Mouse (Mus musculus) brain, embryonic 18.5 days (tissue): ENCODE data around the gene Car11.

Experiments
- DNase-seq: peaks from one replicate; pipeline ENCODE4 v3.0.0-alpha.2; 2012; ENCODE audit warnings: low read depth, low spot score

The Car11 gene

GRCm38 (mm10) chr7:45689800-45690199, 9.8 kb upstream of the Car11 start:
- no peak for DNase-seq

- no peak for DNase-seq
Observed at GRCm38 (mm10) chr7:45692364-45692763, 7.3 kb upstream of the Car11 start.

DNA sequence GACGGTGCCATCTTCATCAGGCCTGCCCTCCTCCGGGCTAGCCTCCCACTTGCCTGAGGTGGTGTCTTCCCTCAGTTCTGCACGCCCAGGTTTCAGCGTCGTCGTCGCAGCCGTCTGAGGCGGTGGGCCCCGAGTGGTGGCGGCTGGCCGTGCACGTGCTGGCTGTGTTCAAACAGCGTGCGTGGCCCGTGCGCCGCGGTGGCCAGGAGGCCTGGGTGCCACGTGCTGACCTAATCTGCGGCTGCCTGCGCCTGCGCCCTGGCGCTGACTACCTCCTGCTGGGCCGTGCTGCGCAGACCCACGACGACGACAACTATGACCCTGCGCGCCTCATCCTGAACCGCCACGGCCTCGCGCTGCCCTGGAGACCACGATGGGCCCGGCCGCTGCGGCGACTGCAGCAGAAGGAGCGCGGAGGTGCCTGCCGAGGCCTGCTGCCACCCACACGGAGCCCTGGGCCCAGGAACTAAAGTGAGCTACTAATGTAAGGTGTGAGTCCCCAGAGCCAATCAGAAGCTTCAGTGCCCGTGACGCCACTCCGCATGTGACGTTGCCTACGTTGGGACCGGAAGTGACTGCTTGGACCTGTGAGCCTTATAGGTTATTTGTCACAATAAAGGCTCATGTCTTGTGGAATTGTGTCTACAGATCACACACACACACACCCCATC, 5.6 kb upstream of the Car11 start, which contains the start of gene Sec1:
Gene Sec1 (minus strand): TSS at position 482 of the 671 bp plus-strand sequence.
- no peak for DNase-seq

DNA sequence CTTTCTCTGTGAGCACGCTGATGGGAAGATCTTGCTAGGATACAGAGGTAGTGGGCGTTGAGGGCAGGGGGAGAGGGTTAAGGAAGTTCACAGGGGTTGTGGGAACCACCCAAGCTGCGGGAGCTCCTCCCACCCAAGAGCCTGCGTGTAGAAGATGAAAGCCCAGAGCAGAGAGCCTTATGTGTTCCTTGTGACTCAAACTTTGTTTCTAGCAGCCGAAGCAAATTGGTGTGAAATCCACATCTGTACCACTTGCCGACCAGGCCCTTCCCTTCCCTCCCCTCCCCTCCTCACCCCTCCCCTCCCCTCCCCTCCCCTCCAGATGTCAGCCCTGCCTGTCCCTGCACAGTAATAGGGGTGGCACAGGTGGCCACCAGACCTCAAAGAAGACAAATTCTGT, 4.5 kb upstream of the Car11 start:
- DNase-seq, result no peak

GRCm38 (mm10) chr7:45697894-45698293, 1.7 kb upstream of the Car11 start:
- DNase-seq, result no peak

GRCm38 (mm10) chr7:45700301-45701015, 815 bp downstream of the Car11 start:
- DNase-seq, result no peak

- no peak for DNase-seq
Observed at GRCm38 (mm10) chr7:45701072-45701471, 1.4 kb downstream of the Car11 start.

DNA sequence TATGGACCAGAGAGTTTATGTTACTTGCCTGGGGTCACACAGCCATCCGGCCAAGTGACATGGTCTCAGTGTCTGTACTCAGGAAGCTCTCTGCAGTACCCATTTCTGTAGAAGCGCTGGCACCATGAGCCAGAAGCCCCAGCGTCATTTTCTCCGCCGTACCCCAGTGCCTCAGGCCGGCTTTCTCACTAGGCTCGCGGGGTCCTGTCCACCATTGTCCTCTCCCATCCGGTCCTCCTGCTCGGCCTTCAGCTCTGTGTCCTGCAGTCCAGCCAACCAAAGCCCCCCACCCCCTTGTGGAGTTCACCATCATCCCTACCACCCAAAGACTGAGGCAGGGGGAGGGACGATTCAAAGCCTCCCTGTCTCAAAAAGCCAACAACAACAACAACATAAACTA, 2.0 kb downstream of the Car11 start:
- no peak for DNase-seq

- DNase-seq, result no peak
Observed at GRCm38 (mm10) chr7:45702316-45702715, 2.7 kb downstream of the Car11 start.

- no peak for DNase-seq
Observed at GRCm38 (mm10) chr7:45702809-45703520, 3.3 kb downstream of the Car11 start.

DNA sequence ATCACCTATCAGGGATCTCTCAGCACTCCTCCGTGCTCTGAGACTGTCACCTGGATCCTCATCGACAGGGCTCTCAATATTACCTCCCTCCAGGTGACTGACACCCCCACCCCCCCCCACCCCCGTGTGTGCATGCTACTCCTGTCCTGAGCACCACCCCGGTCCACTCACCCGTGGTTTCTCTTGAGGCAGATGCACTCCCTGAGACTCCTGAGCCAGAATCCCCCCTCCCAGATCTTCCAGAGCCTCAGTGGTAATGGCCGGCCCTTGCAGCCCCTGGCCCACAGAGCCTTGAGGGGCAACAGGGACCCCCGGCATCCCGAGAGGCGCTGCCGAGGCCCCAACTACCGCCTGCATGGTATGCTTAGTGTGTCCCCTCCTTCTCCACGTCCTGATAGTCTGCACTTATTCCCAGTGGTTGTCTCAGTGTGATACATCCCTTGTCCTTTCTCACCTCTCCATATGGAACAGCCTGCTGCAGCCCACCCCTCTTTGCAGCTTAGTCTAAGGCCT, 3.9 kb downstream of the Car11 start:
- DNase-seq, result no peak

GRCm38 (mm10) chr7:45704046-45704559, 4.5 kb downstream of the Car11 start:
- DNase-seq, result peak; percentile 82

DNA sequence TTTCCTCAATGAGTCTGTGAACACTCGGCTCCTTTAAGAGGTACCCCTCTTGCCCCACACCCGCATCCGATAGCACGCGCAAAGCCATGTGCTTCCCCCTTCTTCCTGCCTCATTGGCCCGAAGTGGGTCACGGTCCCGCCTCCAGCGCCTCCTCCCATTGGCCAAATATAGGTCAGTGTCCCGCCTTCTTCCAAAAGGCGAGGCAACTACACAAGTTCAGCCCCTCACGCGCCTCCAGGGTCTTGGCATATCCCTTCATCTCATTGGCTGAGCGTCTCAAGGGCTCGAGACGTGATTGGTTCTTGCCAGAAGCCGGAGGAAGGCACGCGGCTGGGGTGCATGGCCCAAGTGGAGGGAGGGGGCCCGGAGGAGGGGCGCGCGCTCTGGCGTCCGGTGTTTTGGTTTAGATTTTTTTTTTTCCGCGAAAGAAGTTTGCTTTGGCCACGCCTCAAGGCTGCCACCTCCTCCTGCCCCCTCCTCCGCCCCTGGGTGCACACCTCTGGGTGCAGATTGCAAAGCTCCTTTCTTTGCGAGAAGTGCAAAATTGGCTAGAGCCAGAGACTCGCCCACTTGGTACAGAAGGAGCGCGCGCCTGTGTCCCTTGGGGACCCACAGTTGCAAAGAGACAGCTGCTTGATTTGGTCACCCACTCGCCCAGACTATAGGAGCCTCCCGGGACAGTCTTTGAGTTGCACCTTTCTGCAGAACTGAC, 5.2 kb downstream of the Car11 start, which contains the start of gene Dbp:
Gene Dbp (plus strand): TSS at position 359 of the 713 bp plus-strand sequence.
- peak; percentile 99 for DNase-seq

DNA sequence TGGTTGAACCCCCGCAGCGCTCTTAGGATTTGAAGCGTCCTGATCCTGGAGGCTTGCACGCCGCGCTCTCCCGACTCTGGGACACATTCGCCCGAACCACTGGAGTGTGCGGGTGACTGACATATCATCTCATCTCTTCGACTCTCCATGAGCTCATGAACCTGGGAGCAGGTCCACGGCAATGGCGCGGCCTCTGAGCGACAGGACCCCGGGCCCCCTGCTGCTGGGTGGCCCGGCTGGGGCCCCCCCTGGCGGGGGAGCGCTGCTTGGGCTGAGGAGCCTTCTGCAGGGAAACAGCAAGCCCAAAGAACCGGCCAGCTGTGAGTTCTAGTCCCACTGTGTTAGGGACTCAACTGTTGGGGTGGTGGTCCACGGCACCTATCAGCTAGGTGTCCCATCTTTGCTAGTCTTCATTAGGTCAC, 5.8 kb downstream of the Car11 start:
- no peak for DNase-seq

- no peak for DNase-seq
Observed at GRCm38 (mm10) chr7:45705873-45706281, 6.2 kb downstream of the Car11 start.

DNA sequence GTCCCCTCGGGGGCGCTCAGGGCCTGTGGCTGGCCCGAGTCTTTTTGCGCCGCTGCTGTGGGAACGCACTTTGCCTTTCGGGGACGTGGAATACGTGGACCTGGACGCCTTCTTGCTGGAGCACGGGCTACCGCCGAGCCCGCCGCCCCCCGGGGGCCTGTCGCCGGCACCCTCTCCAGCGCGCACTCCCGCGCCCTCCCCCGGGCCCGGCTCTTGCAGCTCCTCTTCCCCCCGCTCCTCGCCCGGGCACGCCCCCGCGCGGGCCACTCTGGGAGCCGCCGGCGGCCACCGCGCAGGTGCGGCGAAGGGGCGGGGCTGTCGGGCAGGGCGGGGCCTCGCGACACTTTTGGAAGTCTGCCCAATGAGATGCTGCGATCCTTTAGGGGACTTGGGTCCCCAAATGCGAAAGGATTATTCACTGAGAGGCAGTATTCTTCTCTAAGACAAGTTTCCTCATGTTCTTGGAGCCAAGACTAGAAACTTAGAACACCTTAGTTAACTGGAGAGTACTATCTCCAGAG, 7.1 kb downstream of the Car11 start:
- no peak for DNase-seq

DNA sequence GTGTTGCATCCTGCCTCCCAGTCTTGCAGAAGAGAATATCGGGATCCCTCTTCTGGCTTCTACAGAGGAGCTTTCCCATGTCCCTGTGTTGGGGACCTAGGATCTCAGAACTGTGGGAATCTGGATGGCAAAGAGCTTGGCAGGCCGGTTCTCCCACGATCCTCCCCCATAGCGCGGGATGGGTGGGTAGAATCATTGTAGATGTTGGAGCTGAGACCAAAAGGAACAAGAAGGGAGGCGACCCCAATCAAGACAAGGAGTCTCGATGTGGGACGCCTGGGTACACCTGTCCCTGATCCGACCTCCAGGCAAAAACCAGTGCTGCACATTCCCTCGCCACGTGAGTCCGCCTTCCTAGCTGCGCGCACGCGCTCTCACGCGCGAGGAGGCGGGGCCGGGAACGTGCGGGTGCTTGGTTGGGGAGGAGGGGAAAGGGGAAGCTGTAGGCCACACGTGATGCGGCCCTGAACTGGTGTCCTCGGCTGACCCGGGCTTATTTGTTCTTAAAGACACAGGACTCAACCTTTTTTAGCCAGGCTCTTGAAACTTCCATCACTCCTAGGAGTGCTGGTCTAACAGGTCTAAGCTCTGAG, 7.8 kb downstream of the Car11 start:
- no peak for DNase-seq

- no peak for DNase-seq
Observed at GRCm38 (mm10) chr7:45708221-45708761, 8.6 kb downstream of the Car11 start.

DNA sequence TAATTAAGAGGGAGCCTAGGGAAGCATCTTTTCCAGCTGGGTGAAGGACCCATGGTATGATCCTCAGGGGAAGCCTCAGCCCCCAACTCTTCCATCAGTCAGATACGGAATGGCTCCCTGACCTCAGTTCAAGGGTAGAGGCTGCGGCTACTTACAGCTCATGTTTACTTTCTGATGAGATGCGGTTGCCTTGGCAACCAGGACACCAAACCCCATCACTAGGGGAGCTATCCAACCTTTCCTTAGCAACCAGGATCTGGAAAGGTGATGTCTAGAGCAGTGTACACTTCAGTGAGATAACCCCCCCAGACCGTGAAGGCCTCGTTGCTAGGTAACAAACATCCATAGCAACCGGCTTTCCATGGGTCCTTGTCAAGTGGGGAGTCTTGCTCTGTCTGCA, 9.4 kb downstream of the Car11 start:
- no peak for DNase-seq

- DNase-seq, result no peak
Observed at GRCm38 (mm10) chr7:45709677-45710355, 10.2 kb downstream of the Car11 start.
